Mouse (Mus musculus) mouse embryonic stem cell (cell line): ENCODE measurements around the gene Tnfsf15.

Experiments
- in situ Hi-C, 2 experiments: fragments of 300-500 bp; cut with MboI; formaldehyde crosslinking; loops; 1 replicate in 1 of 2; 3 replicates in 1 of 2; pipeline ENCODE4 v1.14.3; 2019 to 2020; ENCODE audit warnings: low sequenced_read_pairs in 2 of 2, low pct_unique_long_range_greater_than_20kb in 1 of 2, mixed read lengths in 1 of 2; ENCODE audit not compliant: unreplicated experiment in 1 of 2

The Tnfsf15 gene

DNA sequence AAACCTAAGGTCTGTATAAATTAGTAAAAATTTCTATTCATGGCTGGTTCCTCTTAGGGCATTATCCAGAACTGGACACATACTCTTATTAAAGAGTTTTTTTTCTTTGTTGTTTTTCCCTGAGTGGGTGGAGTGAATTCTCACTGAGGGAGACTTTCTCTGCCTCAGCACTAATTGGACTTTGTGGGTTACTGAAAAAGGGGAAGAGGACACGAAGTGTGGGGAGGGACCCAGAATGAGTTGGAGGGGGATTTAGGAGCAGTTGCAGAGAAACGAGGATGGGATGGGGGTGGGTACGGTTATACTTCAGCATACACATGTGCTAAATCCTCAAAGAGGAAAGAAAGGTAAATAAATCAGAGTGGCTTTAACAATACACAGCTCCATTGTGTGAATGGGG is 45.2 kb downstream of the Tnfsf15 start:
- in situ Hi-C loops = no loop called here

DNA sequence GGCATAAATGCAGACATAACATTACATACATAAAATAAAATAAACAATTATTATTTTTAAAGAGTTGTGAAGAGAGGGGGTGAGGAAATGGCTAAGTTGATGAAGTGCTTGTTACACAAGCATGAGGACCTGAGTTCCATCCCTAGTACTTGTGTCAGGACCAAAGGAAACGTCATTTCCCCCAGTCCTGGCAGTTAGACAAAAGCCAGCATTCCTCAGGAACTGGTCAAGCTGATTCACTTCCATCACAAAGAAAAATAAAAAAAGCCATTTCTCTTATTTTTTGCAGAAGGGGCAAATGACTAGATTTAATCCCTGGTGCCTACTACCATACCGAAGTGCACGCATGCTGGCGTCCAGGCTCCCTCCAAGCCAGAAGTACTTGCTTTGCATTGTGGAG is 48.0 kb downstream of the Tnfsf15 start:
- in situ Hi-C loops = no loop called here

DNA sequence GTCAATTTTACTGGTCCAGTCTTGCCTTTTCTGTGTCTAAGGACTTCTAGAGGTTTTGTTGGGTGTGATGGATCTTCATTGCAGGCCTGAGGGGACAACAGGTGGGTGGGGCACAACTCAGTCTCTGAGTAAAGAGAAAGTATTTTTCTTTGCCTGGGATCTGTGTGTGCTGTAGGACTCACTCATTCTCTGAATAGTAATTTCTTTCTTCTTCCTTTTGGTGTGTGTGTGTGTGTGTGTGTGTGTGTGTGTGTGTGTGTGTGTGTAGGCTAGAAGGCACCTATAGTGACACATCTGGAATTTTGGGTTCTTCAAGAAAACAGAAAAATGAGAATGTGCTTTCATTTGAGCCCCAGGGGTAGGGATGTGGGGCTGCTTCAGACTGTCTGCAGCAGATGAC is 52.6 kb downstream of the Tnfsf15 start:
- in situ Hi-C loops = no loop called here

DNA sequence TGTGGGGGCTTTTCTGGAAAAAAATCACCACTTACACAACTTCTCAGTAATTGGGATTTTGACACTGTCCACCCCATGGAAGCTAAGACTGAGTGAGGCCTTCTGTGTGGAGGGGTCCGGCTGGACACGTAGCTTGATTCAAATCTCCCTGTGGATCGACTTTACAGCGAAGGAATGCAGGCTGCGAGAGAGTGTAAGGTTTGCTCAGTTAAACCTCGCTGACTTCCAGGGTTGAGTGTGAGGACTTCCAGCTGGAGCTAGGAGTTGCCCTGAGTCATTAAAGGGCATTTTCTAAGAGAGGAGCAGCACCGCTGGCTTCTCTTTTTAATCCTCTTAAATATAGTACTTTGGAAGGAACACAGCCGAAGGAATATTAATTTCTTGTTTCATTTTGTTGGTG is 57.5 kb downstream of the Tnfsf15 start:
- in situ Hi-C loops = no loop called here

DNA sequence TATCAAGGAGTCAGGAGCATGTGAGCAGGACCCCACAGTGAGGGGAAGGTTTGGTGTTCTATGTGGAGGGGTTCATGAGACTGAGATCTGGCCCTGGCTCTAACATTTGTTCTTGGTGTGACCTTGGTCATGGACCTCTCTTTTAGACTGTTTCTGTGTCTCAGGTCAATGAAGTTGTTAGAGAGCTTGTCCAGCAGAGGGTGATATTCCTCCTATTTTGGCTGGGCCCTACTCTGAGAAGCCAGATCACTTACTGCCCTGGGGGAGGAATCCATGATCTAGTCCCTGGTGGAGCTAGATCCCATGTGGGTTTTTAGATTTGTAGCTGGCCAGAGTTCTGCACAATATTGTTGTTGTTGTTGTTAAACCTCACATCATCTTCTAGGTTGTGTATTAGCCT is 58.8 kb downstream of the Tnfsf15 start:
- in situ Hi-C loops = no loop called here

DNA sequence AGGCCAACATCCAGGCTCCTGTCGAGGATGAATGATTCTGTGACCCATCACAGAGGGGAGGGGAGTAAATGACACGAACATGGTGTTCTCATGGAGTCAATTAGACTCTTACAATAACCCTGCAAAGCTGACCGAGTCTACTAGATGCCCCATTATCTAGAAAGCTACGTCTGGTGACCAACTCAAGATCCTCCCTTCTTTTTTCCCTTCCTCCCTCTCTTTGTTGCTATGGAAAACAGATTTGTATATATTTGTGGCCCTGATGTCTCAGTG is 59.7 kb downstream of the Tnfsf15 start:
- in situ Hi-C loops = no loop called here

DNA sequence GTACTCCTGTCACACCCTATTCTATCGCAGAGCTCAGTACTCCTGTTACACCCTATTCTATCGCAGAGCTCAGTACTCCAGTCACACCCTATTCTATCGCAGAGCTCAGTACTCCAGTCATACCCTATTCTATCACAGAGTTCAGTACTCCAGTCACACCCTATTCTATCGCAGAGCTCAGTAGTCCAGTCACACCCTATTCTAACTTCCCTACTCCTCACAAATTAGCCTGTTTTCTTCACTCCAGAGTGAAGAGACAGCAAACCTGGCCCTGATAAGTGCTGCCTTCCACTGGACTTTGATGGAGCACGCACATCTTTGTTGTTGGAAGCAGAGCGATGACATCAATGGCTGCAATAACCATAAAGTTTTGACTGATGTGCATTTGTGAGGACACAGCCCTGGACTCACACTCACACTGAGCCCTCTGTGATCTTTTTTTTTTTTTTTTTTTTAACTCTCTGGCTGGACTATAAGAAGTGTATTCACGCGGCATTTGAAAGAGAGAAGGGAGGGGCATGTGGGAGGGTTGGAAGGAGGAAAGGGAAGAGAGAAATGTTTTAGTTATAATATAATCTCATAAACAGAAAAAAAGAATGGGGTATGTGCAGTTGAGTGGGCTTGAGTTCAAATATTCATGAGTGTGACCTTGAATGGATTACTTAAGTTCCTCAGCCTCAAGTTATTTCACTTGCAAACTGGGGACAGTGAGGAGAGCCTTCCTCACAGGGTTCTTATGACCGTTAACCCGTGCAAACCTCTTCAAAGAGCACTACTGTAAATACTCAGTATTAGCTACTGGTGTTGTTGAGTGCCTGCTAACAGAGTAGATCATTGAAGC is 60.3 kb downstream of the Tnfsf15 start:
- in situ Hi-C loops = no loop called here

DNA sequence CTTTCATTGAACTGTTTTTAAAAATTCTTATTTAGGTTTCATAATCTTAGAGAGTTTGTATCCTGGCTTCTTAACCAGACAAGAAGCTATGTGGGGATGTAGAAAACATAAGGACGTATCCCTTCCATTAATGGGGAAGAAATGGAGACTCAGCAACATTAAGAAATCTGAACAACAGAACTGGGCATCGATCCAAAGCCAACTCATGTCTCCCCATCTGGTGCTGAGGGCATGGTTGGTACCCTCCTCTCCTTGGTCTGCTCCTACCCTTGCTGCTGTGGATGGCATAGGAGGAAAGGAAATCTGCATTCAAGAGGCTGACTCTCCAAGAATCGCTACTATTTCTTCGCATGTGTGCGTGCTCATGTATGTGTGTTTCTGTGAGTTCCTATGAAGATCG is 61.2 kb downstream of the Tnfsf15 start:
- in situ Hi-C loops = no loop called here

DNA sequence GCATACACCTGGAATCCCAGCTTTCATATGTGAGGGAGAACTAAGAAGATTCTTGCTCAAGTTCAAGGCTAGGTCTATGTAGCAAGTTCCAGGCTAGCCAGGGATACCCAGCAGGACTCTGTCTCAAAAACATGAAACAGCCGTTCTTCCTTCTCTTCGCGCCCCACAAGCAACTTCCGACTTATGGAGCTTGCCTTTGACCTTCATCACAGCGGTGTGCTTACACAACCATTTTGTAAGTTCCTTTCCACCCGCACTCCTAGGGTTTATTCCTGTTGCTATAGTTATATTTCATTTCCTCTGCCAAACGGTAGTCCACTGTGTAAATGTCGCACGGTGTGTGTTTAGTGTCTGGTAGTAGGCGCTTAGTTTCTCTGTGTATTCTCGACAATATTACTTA is 61.9 kb downstream of the Tnfsf15 start:
- in situ Hi-C loops = no loop called here

DNA sequence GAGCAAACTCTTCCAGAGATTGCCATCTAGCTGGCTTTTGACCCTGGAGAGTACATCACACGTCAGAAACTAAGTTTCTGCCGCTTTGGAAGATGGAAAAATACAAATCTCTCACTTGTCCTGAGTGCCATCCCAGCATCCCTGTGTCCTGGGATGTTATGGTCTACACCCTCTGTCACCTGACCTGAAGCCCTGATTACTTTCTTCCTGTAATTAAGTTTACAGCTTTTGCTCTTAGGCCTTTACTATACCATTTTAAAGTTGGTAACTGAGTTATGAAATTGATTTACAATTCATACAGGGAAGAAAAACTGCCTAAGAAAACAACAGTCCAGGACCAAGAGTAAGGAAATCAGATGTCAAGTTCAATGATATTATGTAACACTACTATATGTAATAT is 62.5 kb downstream of the Tnfsf15 start:
- in situ Hi-C loops = no loop called here

DNA sequence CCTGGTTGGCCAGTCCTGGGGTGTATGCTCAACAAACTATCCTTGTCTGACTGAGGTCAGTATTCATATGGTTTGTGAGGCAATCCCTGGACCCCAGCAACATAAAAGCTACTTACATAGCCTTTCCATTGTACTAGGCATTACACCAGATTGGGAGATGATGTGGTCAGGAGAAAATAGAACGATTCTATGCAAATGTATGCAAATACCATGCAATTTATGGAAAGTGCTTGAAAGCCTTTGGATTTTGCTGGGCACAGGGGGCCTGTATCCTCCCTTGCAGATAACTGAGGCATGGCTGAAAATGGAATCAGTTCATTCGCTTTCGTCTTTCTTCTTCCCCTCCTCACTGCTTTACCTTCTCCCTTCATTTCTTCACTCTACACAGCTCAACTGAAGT is 63.4 kb downstream of the Tnfsf15 start:
- in situ Hi-C loops = no loop called here
